In the genomic region with DNA sequence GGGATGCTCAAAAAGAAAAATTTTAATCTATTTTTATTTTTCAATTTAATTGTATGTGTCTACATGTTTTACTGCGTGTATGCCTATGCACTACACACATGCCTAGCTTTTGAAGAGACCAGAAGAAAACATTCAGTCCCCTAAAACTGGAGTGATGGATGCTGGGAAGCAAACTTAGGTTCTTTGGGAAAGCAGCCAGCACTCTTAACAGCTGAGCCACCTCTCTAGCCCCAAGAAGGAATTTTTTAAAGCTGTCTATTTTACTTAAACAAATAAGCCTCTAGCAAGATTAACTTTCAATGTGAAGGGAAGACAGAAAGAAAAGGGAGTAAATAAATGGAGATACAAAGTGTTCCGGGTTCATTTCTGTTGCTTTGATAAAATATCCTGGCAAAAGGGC, we compare ENCODE assay signal across 27 mouse cellular contexts. TPM values are rescaled to one million over a fixed set of nuclear protein-coding genes. Genes with fewer than 3 reads are reported as not detected.
DNase-seq lines count a peak whose midpoint lies in the region; ATAC-seq and TF ChIP-seq lines count a peak whose summit lies in the region.
"Had no signal": no experiment of that assay in that cellular context is flagged by ENCODE, and none has a peak within 500 bp of the region (broad histone marks: within the 10 kb centered on the region; RNA-seq: fewer than 3 reads in every experiment).

No protein-coding gene starts in this region.

- no peak for TF ChIP-seq POLR2A in brain, embryonic 14.5 days (IDR thresholded peaks at IDR 0.05; ENCODE audit: borderline replicate concordance, extremely low read depth, insufficient read depth, insufficient read length, poor library complexity, severe bottlenecking)

- ATAC-seq in embryonic facial prominence, embryonic 14.5 days (ENCODE audit: low read depth) = no peak
- no peak for ATAC-seq in kidney, postnatal 0 days (replicated peaks; ENCODE audit: low FRiP score, low read depth)
- ATAC-seq: activated CD4-positive, CD25-positive, alpha-beta regulatory T cell, adult 4 months; CD4-positive, CD25-positive, alpha-beta regulatory T cell, adult 4 months; forebrain, embryonic 14.5 days; forebrain, embryonic 16.5 days; Patski had no signal

- no peaks in the 10 kb centered on the region for H3K9me3 ChIP-seq in embryonic facial prominence, embryonic 14.5 days (ENCODE audit: control insufficient read depth, low read length)
- H3K9me3 ChIP-seq in embryonic facial prominence, embryonic 10.5 days = no peaks in the 10 kb centered on the region
- no peaks in the 10 kb centered on the region for H3K9me3 ChIP-seq in kidney, postnatal 0 days (replicated peaks; ENCODE audit: low read length)
- H3K9me3 ChIP-seq: embryonic facial prominence, embryonic 12.5 days; embryonic facial prominence, embryonic 15.5 days; forebrain, embryonic 10.5 days; forebrain, embryonic 12.5 days had no signal

- no peak overlapping the region for H3K4me2 ChIP-seq in embryonic facial prominence, embryonic 14.5 days (ENCODE audit: low read depth, low read length)
- no peak overlapping the region for H3K4me2 ChIP-seq in kidney, postnatal 0 days (ENCODE audit: low read length)
- H3K4me2 ChIP-seq: embryonic facial prominence, embryonic 12.5 days; embryonic facial prominence, embryonic 15.5 days; forebrain, embryonic 12.5 days had no signal

- no peak overlapping the region for H3K4me3 ChIP-seq in embryonic facial prominence, embryonic 14.5 days (ENCODE audit: low read depth, low read length)
- no peak overlapping the region for H3K4me3 ChIP-seq in embryonic facial prominence, embryonic 10.5 days
- no peak overlapping the region for H3K4me3 ChIP-seq in kidney, postnatal 0 days (replicated peaks; ENCODE audit: low read depth, low read length)
- H3K4me3 ChIP-seq: embryonic facial prominence, embryonic 12.5 days; embryonic facial prominence, embryonic 15.5 days; erythroblast, embryonic 14.5 days; forebrain, embryonic 10.5 days; forebrain, embryonic 12.5 days had no signal

- no peak overlapping the region for H3K27ac ChIP-seq in embryonic facial prominence, embryonic 14.5 days (replicated peaks; ENCODE audit: low read depth, low read length)
- H3K27ac ChIP-seq in embryonic facial prominence, embryonic 10.5 days (replicated peaks) = no peak overlapping the region
- no peak overlapping the region for H3K27ac ChIP-seq in kidney, postnatal 0 days
- H3K27ac ChIP-seq: embryonic facial prominence, embryonic 12.5 days; embryonic facial prominence, embryonic 15.5 days; forebrain, embryonic 10.5 days; forebrain, embryonic 12.5 days had no signal

- WGBS in embryonic facial prominence, embryonic 14.5 days = 78% methylated on average over 2 of the region's 2 CpGs
- WGBS in embryonic facial prominence, embryonic 10.5 days = 83% methylated on average over 2 of the region's 2 CpGs
- 60% methylated on average over 2 of the region's 2 CpGs for WGBS in kidney, postnatal 0 days

- H3K36me3 ChIP-seq in embryonic facial prominence, embryonic 14.5 days (ENCODE audit: control insufficient read depth, insufficient read depth, low read length) = no peaks in the 10 kb centered on the region
- H3K36me3 ChIP-seq in embryonic facial prominence, embryonic 10.5 days (replicated peaks) = no peaks in the 10 kb centered on the region
- no peaks in the 10 kb centered on the region for H3K36me3 ChIP-seq in kidney, postnatal 0 days (ENCODE audit: insufficient read depth, low read length)
- H3K36me3 ChIP-seq: embryonic facial prominence, embryonic 12.5 days; embryonic facial prominence, embryonic 15.5 days; forebrain, embryonic 10.5 days; forebrain, embryonic 12.5 days; G1E had no signal

- peak; percentile 19 for DNase-seq in embryonic facial prominence, embryonic 14.5 days (ENCODE audit: low spot score)
- no peak for DNase-seq in embryonic facial prominence, embryonic 10.5 days (ENCODE audit: low spot score)
- peak; percentile 85 for DNase-seq in kidney, postnatal 0 days (ENCODE audit: low spot score)
- DNase-seq in kidney, adult 18-20 months = no peak
- peak; percentile 16 for DNase-seq in brain, embryonic 14.5 days (ENCODE audit: low read depth)
- DNase-seq: adrenal gland, adult 8-10 months; adrenal gland, postnatal 14 days; adrenal gland, postnatal 36 days; B cell, adult 2 months; cerebellum, adult 11 months; cerebellum, adult 18-20 months; cerebellum, adult 8-10 months; cerebellum, adult 9-11 months; cerebellum, postnatal 14 days; cerebellum, postnatal 36 days; embryo, embryonic 11 days had no signal

- no peak for TF ChIP-seq CTCF in kidney, postnatal 0 days (IDR thresholded peaks at IDR 0.05; ENCODE audit: low read depth)
- TF ChIP-seq CTCF in brain, embryonic 14.5 days (IDR thresholded peaks at IDR 0.05; ENCODE audit: borderline replicate concordance, extremely low read depth, insufficient read depth, insufficient read length) = no peak

- no peaks in the 10 kb centered on the region for H3K27me3 ChIP-seq in embryonic facial prominence, embryonic 14.5 days (replicated peaks; ENCODE audit: control insufficient read depth, insufficient read depth, low read length)
- H3K27me3 ChIP-seq in embryonic facial prominence, embryonic 10.5 days (replicated peaks; ENCODE audit: low read depth, poor library complexity, severe bottlenecking) = no peaks in the 10 kb centered on the region
- no peaks in the 10 kb centered on the region for H3K27me3 ChIP-seq in kidney, postnatal 0 days (ENCODE audit: insufficient read depth, low read length)
- H3K27me3 ChIP-seq: embryonic facial prominence, embryonic 12.5 days; embryonic facial prominence, embryonic 15.5 days; forebrain, embryonic 12.5 days; Patski had no signal

- H3K9ac ChIP-seq in embryonic facial prominence, embryonic 14.5 days (ENCODE audit: low read depth, low read length) = no peak overlapping the region
- H3K9ac ChIP-seq in kidney, postnatal 0 days (ENCODE audit: low read depth, low read length) = no peak overlapping the region
- H3K9ac ChIP-seq: embryonic facial prominence, embryonic 12.5 days; embryonic facial prominence, embryonic 15.5 days; forebrain, embryonic 12.5 days had no signal

- no peaks in the 10 kb centered on the region for H3K4me1 ChIP-seq in embryonic facial prominence, embryonic 14.5 days (ENCODE audit: control insufficient read depth, insufficient read depth, low read length)
- no peaks in the 10 kb centered on the region for H3K4me1 ChIP-seq in embryonic facial prominence, embryonic 10.5 days
- no peaks in the 10 kb centered on the region for H3K4me1 ChIP-seq in kidney, postnatal 0 days (replicated peaks; ENCODE audit: insufficient read depth, low read length)
- H3K4me1 ChIP-seq: forebrain, embryonic 10.5 days; forebrain, embryonic 12.5 days had no signal

RNA-seq across cellular contexts. Expression of gene Sdk1, which starts 52.3 kb away (rescaled TPM):
- polyA plus RNA-seq in embryonic facial prominence, embryonic 14.5 days (2014; fragmentation: Nextera tagmentation; extraction: Ambion mirVana) = 2.7 and 3.4 TPM in 2 replicates
- 1.1 and 1.2 TPM in 2 replicates for polyA plus RNA-seq in embryonic facial prominence, embryonic 10.5 days (2016; fragmentation: Nextera tagmentation; extraction: Ambion mirVana)
- 2.1 and 2.2 TPM in 2 replicates for polyA plus RNA-seq in kidney, postnatal 0 days (2015; fragmentation: Nextera tagmentation; extraction: Ambion mirVana)
- 3.7 and 7.3 TPM in 2 replicates for polyA plus RNA-seq in brain, embryonic 14.5 days (2012; rRNA removed)
- polyA plus RNA-seq: CD4-positive, CD25-positive, alpha-beta regulatory T cell, adult 4 months; erythroblast, embryonic 14.5 days; G1E had no signal

Comparison
In these comparisons a context has a peak if more than half of its experiments do, and no peak if none do; other contexts are left out.
1. DNase-seq: peak in embryonic facial prominence, embryonic 14.5 days (single experiment), kidney, postnatal 0 days (single experiment) and brain, embryonic 14.5 days (single experiment); none in embryonic facial prominence, embryonic 10.5 days (single experiment) and kidney, adult 18-20 months (single experiment).